Mouse (Mus musculus): ENCODE results near the gene Plek.

DNA sequence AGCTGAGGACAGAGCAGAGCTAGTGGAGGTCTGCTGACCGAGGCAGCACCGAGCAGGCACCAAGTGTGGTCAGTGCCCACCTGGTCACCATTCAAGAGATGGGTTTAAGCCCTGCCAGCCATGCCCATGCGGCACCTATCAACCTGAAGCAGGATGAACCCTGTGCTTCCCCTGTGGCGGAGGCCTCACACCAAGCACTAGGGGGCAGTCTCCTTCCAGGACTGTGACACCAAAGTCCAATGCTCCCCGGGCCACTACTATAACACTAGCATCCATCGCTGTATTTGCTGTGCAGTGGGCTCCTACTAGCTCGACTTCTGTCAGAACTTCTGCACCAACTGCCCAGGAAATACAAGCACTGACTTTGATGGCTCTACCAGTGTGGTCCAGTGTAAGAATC, 32.9 kb downstream of the Plek start:
- TF ChIP-seq POLR2A (IDR thresholded peaks at IDR 0.05; ENCODE audit: insufficient read depth, low read depth, low read length) = no peak
- no peak for TF ChIP-seq CTCF (IDR thresholded peaks at IDR 0.05)
